Mouse (Mus musculus) kidney, postnatal 10 days (tissue): ENCODE data around the gene Mrm2.

Source experiments
- DNase-seq: peaks from one replicate; pipeline ENCODE4 v3.0.0; 2021; ENCODE audit warnings: mixed read lengths

The Mrm2 gene

GRCm38 (mm10) chr5:140342880-140343279 lies 11.2 kb upstream of the Mrm2 start:
- DNase-seq: no peak

GRCm38 (mm10) chr5:140339836-140340235 lies 8.1 kb upstream of the Mrm2 start:
- no peak for DNase-seq

- DNase-seq: no peak
Measured at GRCm38 (mm10) chr5:140338779-140339178, 7.1 kb upstream of the Mrm2 start.

- DNase-seq: peak; percentile 53
Measured at GRCm38 (mm10) chr5:140336680-140337079, 5.0 kb upstream of the Mrm2 start.

GRCm38 (mm10) chr5:140333631-140334030 lies 1.9 kb upstream of the Mrm2 start:
- peak; percentile 39 for DNase-seq

GRCm38 (mm10) chr5:140332519-140332918 lies 821 bp upstream of the Mrm2 start:
- no peak for DNase-seq

GRCm38 (mm10) chr5:140324058-140324457 lies 7.6 kb downstream of the Mrm2 start:
- no peak for DNase-seq

- DNase-seq: peak; percentile 19
Measured at GRCm38 (mm10) chr5:140321756-140322575, 9.7 kb downstream of the Mrm2 start.

- peak; percentile 96 for DNase-seq
Measured at GRCm38 (mm10) chr5:140321042-140321755, 10.5 kb downstream of the Mrm2 start, which contains the start of the genes Mad1l1 and Nudt1. Gene Mad1l1 (minus strand): TSS chr5:140321552. Gene Nudt1 (plus strand): TSS chr5:140321656.

GRCm38 (mm10) chr5:140316716-140317115 lies 15.0 kb downstream of the Mrm2 start:
- DNase-seq: peak; percentile 27

- DNase-seq: no peak
Measured at GRCm38 (mm10) chr5:140307602-140308001, 24.1 kb downstream of the Mrm2 start.

GRCm38 (mm10) chr5:140306016-140306415 lies 25.7 kb downstream of the Mrm2 start:
- no peak for DNase-seq

GRCm38 (mm10) chr5:140298291-140298690 lies 33.4 kb downstream of the Mrm2 start:
- no peak for DNase-seq

GRCm38 (mm10) chr5:140292152-140292551 lies 39.5 kb downstream of the Mrm2 start:
- DNase-seq: peak; percentile 76

- no peak for DNase-seq
Measured at GRCm38 (mm10) chr5:140289161-140289560, 42.5 kb downstream of the Mrm2 start.

- no peak for DNase-seq
Measured at GRCm38 (mm10) chr5:140288287-140288686, 43.4 kb downstream of the Mrm2 start.

GRCm38 (mm10) chr5:140284761-140285160 lies 46.9 kb downstream of the Mrm2 start:
- no peak for DNase-seq

- no peak for DNase-seq
Measured at GRCm38 (mm10) chr5:140284011-140284410, 47.7 kb downstream of the Mrm2 start.

GRCm38 (mm10) chr5:140282900-140283299 lies 48.8 kb downstream of the Mrm2 start:
- no peak for DNase-seq

- DNase-seq: peak; percentile 66
Measured at GRCm38 (mm10) chr5:140282376-140282775, 49.3 kb downstream of the Mrm2 start.

GRCm38 (mm10) chr5:140280205-140280604 lies 51.5 kb downstream of the Mrm2 start:
- DNase-seq: no peak
